Mouse (Mus musculus) ES-E14 (cell line): ENCODE data around the gene Gm765.

ENCODE experiments used
- CHD2 ChIP-seq: IDR thresholded peaks from 2 replicates; pipeline ENCODE4 v1.6.1; 2014; ENCODE audit warnings: mild to moderate bottlenecking, low read depth, low read length, inconsistent platforms
- HCFC1 ChIP-seq: IDR thresholded peaks from 2 replicates; pipeline ENCODE4 v1.6.1; 2012; ENCODE audit warnings: low read length, inconsistent platforms, borderline replicate concordance; ENCODE audit not compliant: insufficient read depth

DNA sequence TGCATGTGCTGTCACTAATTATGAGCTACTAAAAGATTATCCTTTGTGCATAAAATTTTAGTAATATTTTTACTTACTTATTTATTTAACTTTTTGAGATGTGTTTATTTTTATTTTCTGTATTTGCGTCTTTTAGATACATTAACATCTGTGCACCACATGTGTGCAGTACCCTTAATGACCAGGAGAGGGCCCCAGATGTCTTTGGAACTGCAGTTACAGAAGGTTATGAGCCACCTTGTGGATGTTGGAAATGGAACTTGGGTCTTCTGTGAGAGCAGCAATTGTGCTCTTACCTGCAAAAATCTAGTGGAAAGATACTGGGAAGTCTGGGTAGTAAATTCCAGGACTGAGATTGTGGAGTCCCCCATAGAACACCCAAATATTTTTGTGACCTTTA is 71.0 kb downstream of the Gm765 start:
- no peak for TF ChIP-seq HCFC1
- no peak for TF ChIP-seq CHD2
